Comparison of ENCODE assay signal across 8 mouse cellular contexts in the genomic region with DNA sequence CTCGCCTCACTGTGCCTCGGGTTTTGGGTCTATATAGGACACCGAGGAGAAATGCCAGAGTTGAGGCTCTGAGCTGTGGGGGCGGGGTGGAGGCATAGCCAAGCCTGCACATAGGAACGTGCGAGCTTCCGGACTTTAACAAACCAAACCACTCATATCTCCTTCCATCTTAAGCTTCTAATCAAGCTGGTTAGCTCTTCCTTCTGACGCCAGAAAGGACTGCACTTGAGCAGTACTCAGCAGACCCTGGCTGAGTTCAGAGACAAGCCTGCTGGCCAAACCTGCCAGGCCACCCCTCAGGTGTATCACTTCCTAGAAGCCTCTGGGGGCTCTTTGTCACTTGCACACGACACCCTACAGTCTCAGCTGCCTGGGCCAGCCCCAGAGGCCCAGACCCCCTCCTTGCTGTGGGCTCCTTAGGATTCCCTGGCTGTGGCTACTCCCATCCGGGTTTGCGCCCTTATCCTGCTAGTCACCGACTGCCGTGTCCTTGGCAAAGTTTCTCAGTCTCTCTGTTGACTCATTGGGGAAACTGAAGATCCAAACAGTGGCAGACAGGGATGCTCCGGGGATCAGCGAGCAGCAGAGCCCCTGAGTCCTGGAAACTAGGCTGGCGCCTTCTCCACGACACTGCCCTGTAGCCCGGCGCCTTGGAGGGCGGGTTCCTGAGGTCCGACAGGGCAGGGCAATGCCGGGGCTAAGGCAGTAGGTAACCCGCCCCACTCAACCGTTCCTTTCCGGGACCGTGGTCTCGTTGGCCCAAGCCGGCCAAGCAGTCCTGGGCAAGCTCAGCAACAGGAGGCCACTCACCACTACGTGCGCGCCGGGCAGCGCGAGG. TPM values are rescaled to one million over a fixed set of nuclear protein-coding genes. Genes with fewer than 3 reads are reported as not detected.
DNase-seq lines count a peak whose midpoint lies in the region; ATAC-seq lines count a peak whose summit lies in the region.

No protein-coding gene starts in this region.

- H3K4me1 ChIP-seq in embryonic facial prominence, embryonic 11.5 days (ENCODE audit: control insufficient read depth, insufficient read depth, low read length) = no peaks in the 10 kb centered on the region
- H3K4me1 ChIP-seq in heart, embryonic 16.5 days (ENCODE audit: control insufficient read depth, insufficient read depth, low read length) = peaks cover 14% of the 10 kb centered on the region
- H3K4me1 ChIP-seq in lung, embryonic 15.5 days = peaks cover 19% of the 10 kb centered on the region

- H3K4me2 ChIP-seq in embryonic facial prominence, embryonic 11.5 days (ENCODE audit: low read depth, low read length) = peak overlapping the region; percentile 88
- H3K4me2 ChIP-seq in heart, embryonic 16.5 days (ENCODE audit: low read depth, low read length) = peak overlapping the region; percentile 99
- peak overlapping the region; percentile 96 for H3K4me2 ChIP-seq in lung, embryonic 15.5 days

- no peaks in the 10 kb centered on the region for H3K36me3 ChIP-seq in embryonic facial prominence, embryonic 11.5 days (replicated peaks; ENCODE audit: control insufficient read depth, insufficient read depth, low read depth, low read length)
- peaks cover 2% of the 10 kb centered on the region; the same call in 1 of the 2 replicates for H3K36me3 ChIP-seq in heart, embryonic 16.5 days (ENCODE audit: control insufficient read depth, insufficient read depth)
- H3K36me3 ChIP-seq in lung, embryonic 15.5 days = no peaks in the 10 kb centered on the region

- H3K27me3 ChIP-seq in embryonic facial prominence, embryonic 11.5 days (ENCODE audit: control insufficient read depth, insufficient read depth, low read length) = no peaks in the 10 kb centered on the region
- H3K27me3 ChIP-seq in heart, embryonic 16.5 days (ENCODE audit: control insufficient read depth, insufficient read depth, low read length) = no peaks in the 10 kb centered on the region
- no peaks in the 10 kb centered on the region for H3K27me3 ChIP-seq in lung, embryonic 15.5 days

- no peaks in the 10 kb centered on the region for H3K9me3 ChIP-seq in embryonic facial prominence, embryonic 11.5 days (replicated peaks; ENCODE audit: control insufficient read depth, low read length)
- H3K9me3 ChIP-seq in heart, embryonic 16.5 days (replicated peaks; ENCODE audit: control insufficient read depth, low read length) = no peaks in the 10 kb centered on the region
- no peaks in the 10 kb centered on the region for H3K9me3 ChIP-seq in lung, embryonic 15.5 days

- peak overlapping the region; percentile 51 for H3K4me3 ChIP-seq in embryonic facial prominence, embryonic 11.5 days (ENCODE audit: low read depth, low read length)
- H3K4me3 ChIP-seq in heart, embryonic 16.5 days (ENCODE audit: low read length) = peak overlapping the region; percentile 91
- peak overlapping the region; percentile 71 for H3K4me3 ChIP-seq in lung, embryonic 15.5 days

- DNase-seq in CD4-positive, CD25-positive, alpha-beta regulatory T cell, adult 2 months (ENCODE audit: low read depth, low spot score) = peak; percentile 72
- DNase-seq in T-cell, adult 2 months (ENCODE audit: low spot score) = peak; percentile 62
- peak; percentile 27 for DNase-seq in embryonic facial prominence, embryonic 11.5 days (ENCODE audit: low spot score)
- DNase-seq in large intestine, adult 2 months (ENCODE audit: low read depth, low spot score) = peak; percentile 28
- DNase-seq in ovary, adult 18-20 months (ENCODE audit: low spot score) = peak; percentile 31
- peak; percentile 33 to 47 for DNase-seq in thymus, postnatal 36 days

- WGBS in embryonic facial prominence, embryonic 11.5 days = 2% methylated on average over 34 of the region's 34 CpGs
- WGBS in heart, embryonic 16.5 days = 1% methylated on average over 34 of the region's 34 CpGs
- WGBS in large intestine, adult 2 months = under 1% methylated on average over 34 of the region's 34 CpGs
- WGBS in lung, embryonic 15.5 days = under 1% methylated on average over 34 of the region's 34 CpGs

- H3K27ac ChIP-seq in embryonic facial prominence, embryonic 11.5 days (replicated peaks; ENCODE audit: low read depth, low read length) = peak overlapping the region; percentile 44; the same call in 1 of the 2 replicates
- peak overlapping the region; percentile 93 for H3K27ac ChIP-seq in heart, embryonic 16.5 days (ENCODE audit: low read length)
- peak overlapping the region; percentile 96 for H3K27ac ChIP-seq in lung, embryonic 15.5 days

- H3K9ac ChIP-seq in embryonic facial prominence, embryonic 11.5 days (replicated peaks; ENCODE audit: low read length) = peak overlapping the region; percentile 70
- peak overlapping the region; percentile 87 for H3K9ac ChIP-seq in heart, embryonic 16.5 days (ENCODE audit: low read length)
- H3K9ac ChIP-seq in lung, embryonic 15.5 days = peak overlapping the region; percentile 66

- ATAC-seq in embryonic facial prominence, embryonic 11.5 days (replicated peaks; ENCODE audit: insufficient number of reproducible peaks, low FRiP score, low TSS enrichment, low read depth) = peak; percentile 53
- ATAC-seq in heart, embryonic 16.5 days (replicated peaks; ENCODE audit: extremely low read depth, insufficient read depth, low FRiP score) = peak; percentile 35
- peak; percentile 65 for ATAC-seq in lung, embryonic 15.5 days (ENCODE audit: borderline replicate concordance, extremely low read depth, low FRiP score, low TSS enrichment)

RNA-seq across cellular contexts. Expression of gene Kdsr, which starts 0.6 kb away (rescaled TPM):
- polyA plus RNA-seq in embryonic facial prominence, embryonic 11.5 days (2014; fragmentation: Nextera tagmentation; extraction: Ambion mirVana) = 12.1 and 12.9 TPM in 2 replicates
- 10.1 and 10.9 TPM in 2 replicates for polyA plus RNA-seq in heart, embryonic 16.5 days (2015; fragmentation: Nextera tagmentation; extraction: Ambion mirVana)
- polyA plus RNA-seq in large intestine, adult 2 months (2012; rRNA removed) = 7.7 and 19.5 TPM in 2 replicates
- polyA plus RNA-seq in lung, embryonic 15.5 days (2015; fragmentation: Nextera tagmentation; extraction: Ambion mirVana) = 16.9 and 17.1 TPM in 2 replicates

RNA-seq across cellular contexts. Expression of gene Vps4b, which starts 37.6 kb away (rescaled TPM):
- polyA plus RNA-seq in embryonic facial prominence, embryonic 11.5 days (2014; fragmentation: Nextera tagmentation; extraction: Ambion mirVana) = 87.8 and 90.2 TPM in 2 replicates
- polyA plus RNA-seq in heart, embryonic 16.5 days (2015; fragmentation: Nextera tagmentation; extraction: Ambion mirVana) = 39.2 and 52.2 TPM in 2 replicates
- polyA plus RNA-seq in large intestine, adult 2 months (2012; rRNA removed) = 15.5 and 20.9 TPM in 2 replicates
- polyA plus RNA-seq in lung, embryonic 15.5 days (2015; fragmentation: Nextera tagmentation; extraction: Ambion mirVana) = 67.6 and 69.7 TPM in 2 replicates

RNA-seq across cellular contexts. Expression of gene Bcl2, which starts 44.9 kb away (rescaled TPM):
- polyA plus RNA-seq in embryonic facial prominence, embryonic 11.5 days (2014; fragmentation: Nextera tagmentation; extraction: Ambion mirVana) = 7.1 and 7.6 TPM in 2 replicates
- 9.3 and 10.4 TPM in 2 replicates for polyA plus RNA-seq in heart, embryonic 16.5 days (2015; fragmentation: Nextera tagmentation; extraction: Ambion mirVana)
- 1.2 and 1.6 TPM in 2 replicates for polyA plus RNA-seq in large intestine, adult 2 months (2012; rRNA removed)
- 17.7 and 20.1 TPM in 2 replicates for polyA plus RNA-seq in lung, embryonic 15.5 days (2015; fragmentation: Nextera tagmentation; extraction: Ambion mirVana)

Comparison
In these comparisons a context has a peak if more than half of its experiments do, and no peak if none do; other contexts are left out.
1. Peak in every context shown above with its lines: DNase-seq, ATAC-seq, H3K4me3 ChIP-seq and H3K27ac ChIP-seq.
2. H3K27ac ChIP-seq: peak in every context shown above with its lines; median percentile 96 in lung, embryonic 15.5 days; 93 in heart, embryonic 16.5 days; 44 in embryonic facial prominence, embryonic 11.5 days.